Mouse (Mus musculus): Measurements from ENCODE around the gene Olfr890. TPM values are rescaled to one million over a fixed set of nuclear protein-coding genes. Genes with fewer than 3 reads are reported as not detected.
"Not testable (repeated sequence)": the region's sequence is repeated elsewhere in the genome, so short reads cannot be mapped to it uniquely, and the experiment has no call there.

Gene Olfr890
- polyA plus RNA-seq (2015; fragmentation: Nextera tagmentation; extraction: Ambion mirVana) = not detected in 2 replicates

GRCm38 (mm10) chr9:38142217-38142616 lies at the start of gene Olfr890:
TSS of gene Olfr890 (plus strand) at chr9:38142517.
- H3K36me3 ChIP-seq = no peaks in the 10 kb centered on the region
- no peak within 1 kb of the TSS for H3K27ac ChIP-seq (replicated peaks)
- H3K9ac ChIP-seq = no peak within 1 kb of the TSS
- H3K4me1 ChIP-seq (replicated peaks) = no peaks in the 10 kb centered on the region
- ATAC-seq (ENCODE audit: low FRiP score, low read depth) = no peak
- no peaks in the 10 kb centered on the region for H3K9me3 ChIP-seq
- H3K4me2 ChIP-seq = no peak within 1 kb of the TSS
- H3K4me3 ChIP-seq = no peak within 1 kb of the TSS
- H3K27me3 ChIP-seq = no peaks in the 10 kb centered on the region

GRCm38 (mm10) chr9:38107828-38108227 lies 34.5 kb upstream of the Olfr890 start, which contains the start of gene Olfr888:
TSS of gene Olfr888 (plus strand) at chr9:38108128.
- Histone ChIP-seq H3K9me3 (no peaks in the 10 kb centered on the region), H3K36me3 (no peaks in the 10 kb centered on the region), H3K4me2 (no peak within 1 kb of the TSS), H3K4me1 (replicated peaks) (no peaks in the 10 kb centered on the region), H3K9ac (no peak within 1 kb of the TSS), H3K27ac (replicated peaks) (no peak within 1 kb of the TSS), H3K27me3 (no peaks in the 10 kb centered on the region), H3K4me3 (no peak within 1 kb of the TSS)
- 83% methylated on average over 1 of the region's 1 CpGs for WGBS
- ATAC-seq (ENCODE audit: low FRiP score, low read depth) = no peak

- no peaks in the 10 kb centered on the region for H3K9me3 ChIP-seq
- no peaks in the 10 kb centered on the region for H3K27me3 ChIP-seq
- H3K36me3 ChIP-seq = no peaks in the 10 kb centered on the region
- H3K4me1 ChIP-seq (replicated peaks) = no peaks in the 10 kb centered on the region
- no peak within 1 kb of the TSS for H3K4me3 ChIP-seq
- no peak for ATAC-seq (ENCODE audit: low FRiP score, low read depth)
- no peak within 1 kb of the TSS for H3K9ac ChIP-seq
- no peak within 1 kb of the TSS for H3K4me2 ChIP-seq
- no peak within 1 kb of the TSS for H3K27ac ChIP-seq (replicated peaks)
These were observed 27.4 kb upstream of the Olfr890 start, which contains the start of gene Olfr889 for GRCm38 (mm10) chr9:38114898-38115297. TSS of gene Olfr889 (plus strand) at chr9:38115198.

GRCm38 (mm10) chr9:38168341-38168740 lies 26.0 kb downstream of the Olfr890 start:
- not testable (repeated sequence) for ATAC-seq (ENCODE audit: low FRiP score, low read depth); H3K9me3 ChIP-seq; H3K36me3 ChIP-seq; H3K27me3 ChIP-seq; H3K4me1 ChIP-seq (replicated peaks); H3K4me2 ChIP-seq; H3K4me3 ChIP-seq; H3K27ac ChIP-seq (replicated peaks); H3K9ac ChIP-seq
- WGBS = 49% methylated on average over 2 of the region's 2 CpGs

DNA sequence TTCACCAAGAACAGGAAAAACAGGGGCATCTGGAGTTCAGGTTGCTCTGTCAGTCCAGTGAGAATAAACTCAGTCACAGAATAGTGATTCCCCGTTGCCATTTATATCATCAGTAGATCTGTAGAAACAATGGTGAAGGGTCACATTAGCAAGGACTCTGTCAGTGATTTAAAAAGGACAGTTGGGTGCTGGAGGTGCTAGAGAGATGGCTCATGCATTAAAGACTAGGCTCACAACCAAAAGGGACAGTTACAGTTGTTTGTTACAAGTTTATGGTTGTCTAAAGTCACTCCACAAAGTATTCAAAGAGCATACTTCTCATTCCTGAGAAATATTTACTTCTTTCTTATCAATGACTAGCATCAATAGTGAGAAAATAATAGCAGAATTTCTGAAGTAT lies 38.4 kb downstream of the Olfr890 start, which contains the start of gene Olfr891:
TSS of gene Olfr891 (minus strand) at position 101 of the 400 bp plus-strand sequence.
- no peak within 1 kb of the TSS for H3K9ac ChIP-seq
- WGBS = 90% methylated on average over 1 of the region's 1 CpGs
- no peaks in the 10 kb centered on the region for H3K27me3 ChIP-seq
- H3K27ac ChIP-seq (replicated peaks) = no peak within 1 kb of the TSS
- H3K4me1 ChIP-seq (replicated peaks) = no peaks in the 10 kb centered on the region
- no peak within 1 kb of the TSS for H3K4me2 ChIP-seq
- H3K9me3 ChIP-seq = peaks cover 4% of the 10 kb centered on the region; the same call in 1 of the 2 replicates
- no peak within 1 kb of the TSS for H3K4me3 ChIP-seq
- no peaks in the 10 kb centered on the region for H3K36me3 ChIP-seq
- ATAC-seq (ENCODE audit: low FRiP score, low read depth) = no peak

Other genes with a start within 250 kb of the Olfr890 start
- gene Olfr145, start 245.8 kb upstream of the Olfr890 start, polyA plus RNA-seq (2015; fragmentation: Nextera tagmentation; extraction: Ambion mirVana) = not detected in 2 replicates
- not detected in 2 replicates for gene Olfr878, start 224.7 kb upstream of the Olfr890 start, polyA plus RNA-seq (2015; fragmentation: Nextera tagmentation; extraction: Ambion mirVana)
- not detected in 2 replicates for gene Olfr881, start 150.7 kb upstream of the Olfr890 start, polyA plus RNA-seq (2015; fragmentation: Nextera tagmentation; extraction: Ambion mirVana)
- not detected in 2 replicates for gene Olfr883, start 116.7 kb upstream of the Olfr890 start, polyA plus RNA-seq (2015; fragmentation: Nextera tagmentation; extraction: Ambion mirVana)
- not detected in 2 replicates for gene Olfr884, start 96.0 kb upstream of the Olfr890 start, polyA plus RNA-seq (2015; fragmentation: Nextera tagmentation; extraction: Ambion mirVana)
- gene Olfr885, start 81.2 kb upstream of the Olfr890 start, polyA plus RNA-seq (2015; fragmentation: Nextera tagmentation; extraction: Ambion mirVana) = not detected in 2 replicates
- gene Olfr887, start 58.4 kb upstream of the Olfr890 start, polyA plus RNA-seq (2015; fragmentation: Nextera tagmentation; extraction: Ambion mirVana) = not detected in 2 replicates
- gene Olfr888, start 34.4 kb upstream of the Olfr890 start, polyA plus RNA-seq (2015; fragmentation: Nextera tagmentation; extraction: Ambion mirVana) = not detected in 2 replicates
- gene Olfr889, start 27.3 kb upstream of the Olfr890 start, polyA plus RNA-seq (2015; fragmentation: Nextera tagmentation; extraction: Ambion mirVana) = 0.10 TPM in 2 replicates
- not detected in 2 replicates for gene Olfr891, start 38.3 kb downstream of the Olfr890 start, polyA plus RNA-seq (2015; fragmentation: Nextera tagmentation; extraction: Ambion mirVana)
- gene Olfr893, start 65.8 kb downstream of the Olfr890 start, polyA plus RNA-seq (2015; fragmentation: Nextera tagmentation; extraction: Ambion mirVana) = not detected in 2 replicates
- gene Olfr894, start 75.5 kb downstream of the Olfr890 start, polyA plus RNA-seq (2015; fragmentation: Nextera tagmentation; extraction: Ambion mirVana) = not detected in 2 replicates
- gene Olfr143, start 110.3 kb downstream of the Olfr890 start, polyA plus RNA-seq (2015; fragmentation: Nextera tagmentation; extraction: Ambion mirVana) = not detected in 2 replicates
- not detected in 2 replicates for gene Olfr895, start 125.3 kb downstream of the Olfr890 start, polyA plus RNA-seq (2015; fragmentation: Nextera tagmentation; extraction: Ambion mirVana)
- gene Olfr896-ps1, start 148.6 kb downstream of the Olfr890 start, polyA plus RNA-seq (2015; fragmentation: Nextera tagmentation; extraction: Ambion mirVana) = not detected in 2 replicates
- not detected in 2 replicates for gene Olfr25, start 186.5 kb downstream of the Olfr890 start, polyA plus RNA-seq (2015; fragmentation: Nextera tagmentation; extraction: Ambion mirVana)
- gene Olfr898, start 205.9 kb downstream of the Olfr890 start, polyA plus RNA-seq (2015; fragmentation: Nextera tagmentation; extraction: Ambion mirVana) = not detected in 2 replicates
- not detected in 2 replicates for gene Olfr250, start 224.4 kb downstream of the Olfr890 start, polyA plus RNA-seq (2015; fragmentation: Nextera tagmentation; extraction: Ambion mirVana)
- not detected in 2 replicates for gene Olfr251, start 234.6 kb downstream of the Olfr890 start, polyA plus RNA-seq (2015; fragmentation: Nextera tagmentation; extraction: Ambion mirVana)

Data from hindbrain, embryonic 15.5 days (tissue).